ENCODE assay signal across 23 mouse cellular contexts in genomic region chr3:15073405-15073804, GRCm38 (mm10).
A peak's percentile ranks its signal among the peaks of the same experiment; 100 is the strongest.
DNase-seq lines count a peak whose midpoint lies in the region; ATAC-seq lines count a peak whose summit lies in the region.
"Had no signal": no experiment of that assay in that cellular context is flagged by ENCODE, and none has a peak within 500 bp of the region (broad histone marks: within the 10 kb centered on the region; RNA-seq: fewer than 3 reads in every experiment).

No protein-coding gene starts in this region.

- ATAC-seq in common myeloid progenitor, adult 5-6 weeks (replicated peaks; ENCODE audit: low read depth, poor library complexity, severe bottlenecking): peak; percentile 86
- ATAC-seq: forebrain, postnatal 0 days; inflammation-experienced regulatory T-cells, adult 6 months; liver, embryonic 12.5 days; liver, postnatal 0 days had no signal

- DNase-seq in A20 (ENCODE audit: low read depth, low spot score): peak; percentile 54
- DNase-seq in CD4-positive, CD25-positive, alpha-beta regulatory T cell, adult 2 months (ENCODE audit: low read depth, low spot score): peak; percentile 8
- peak; percentile 54 for DNase-seq in naive thymus-derived CD4-positive, alpha-beta T cell, adult 2 months (ENCODE audit: low read depth)
- no peak for DNase-seq in ovary, adult 18-20 months (ENCODE audit: low spot score)
- no peak for DNase-seq in spleen, postnatal 4 days (ENCODE audit: low spot score in 2 of 2)
- no peak for DNase-seq in layer of hippocampus, postnatal 10 days (ENCODE audit: low spot score in 2 of 2)
- DNase-seq: adrenal gland, postnatal 36 days; cerebellum, adult 18-20 months; cerebellum, postnatal 10 days; forebrain, postnatal 0 days; heart, postnatal 10 days; kidney, adult 11 months; kidney, postnatal 25 days; layer of hippocampus, postnatal 36 days; left cerebral cortex, postnatal 4 days; liver, postnatal 0 days; lung, postnatal 4 days; midbrain, embryonic 14.5 days; right cerebral cortex, adult 18-20 months; spleen, adult 18-20 months had no signal

Comparison
In these comparisons a context has a peak if more than half of its experiments do, and no peak if none do; other contexts are left out.
1. DNase-seq: peak in A20 (single experiment), CD4-positive, CD25-positive, alpha-beta regulatory T cell, adult 2 months (single experiment) and naive thymus-derived CD4-positive, alpha-beta T cell, adult 2 months (single experiment); none in ovary, adult 18-20 months (single experiment), spleen, postnatal 4 days (0 of 2) and layer of hippocampus, postnatal 10 days (0 of 2).